Mouse (Mus musculus) spleen, postnatal 14 days (tissue): Measurements from ENCODE around the gene Slc24a3.

Source experiments
- DNase-seq, 2 experiments: peaks; one replicate each; pipeline ENCODE4 v3.0.0; 2021 to 2022; ENCODE audit warnings: low spot score in 2 of 2

The Slc24a3 gene

GRCm38 (mm10) chr2:145358236-145358942 is 190.8 kb downstream of the Slc24a3 start:
- DNase-seq, result no peak

DNA sequence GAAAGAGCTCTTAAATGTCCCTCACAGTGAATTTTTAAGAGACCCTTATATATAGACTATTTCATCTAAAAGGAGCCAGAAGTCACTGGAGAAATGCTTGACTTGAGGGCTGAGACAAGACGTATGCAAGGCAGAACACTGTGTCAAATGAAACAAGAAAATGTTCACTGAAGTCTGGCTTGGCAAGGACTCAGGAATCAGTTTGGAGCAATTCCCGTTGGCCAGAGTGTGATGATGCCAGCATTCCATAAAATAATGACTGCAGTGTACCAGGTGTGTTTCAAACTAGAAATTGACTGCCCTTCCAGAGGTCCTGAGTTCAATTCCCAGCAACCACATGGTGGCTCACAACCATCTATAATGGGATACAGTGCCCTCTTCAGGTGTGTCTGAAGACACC is 196.1 kb downstream of the Slc24a3 start:
- DNase-seq, result no peak

GRCm38 (mm10) chr2:145368701-145369100 is 201.1 kb downstream of the Slc24a3 start:
- DNase-seq, result no peak

DNA sequence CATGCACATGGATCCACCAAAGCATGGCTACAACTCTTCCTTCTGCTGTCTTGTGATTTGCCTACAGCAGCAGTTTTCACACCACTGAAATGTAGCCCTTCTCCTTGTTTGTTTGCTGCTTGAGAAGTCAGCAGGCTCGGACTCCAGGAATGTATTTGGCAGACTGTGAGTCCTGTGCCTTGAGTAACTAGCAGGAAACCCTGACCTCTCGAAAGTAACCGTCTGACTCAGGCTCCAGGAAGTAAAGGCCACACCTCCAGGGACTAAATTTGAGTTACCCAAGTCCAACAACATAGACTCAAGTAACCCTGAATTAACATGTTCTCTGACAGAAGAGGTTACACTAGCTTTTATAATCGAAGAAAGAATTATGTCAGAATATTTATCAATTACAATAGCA is 203.2 kb downstream of the Slc24a3 start:
- DNase-seq, result no peak

- no peak for DNase-seq
Measured at GRCm38 (mm10) chr2:145373803-145374202, 206.2 kb downstream of the Slc24a3 start.

DNA sequence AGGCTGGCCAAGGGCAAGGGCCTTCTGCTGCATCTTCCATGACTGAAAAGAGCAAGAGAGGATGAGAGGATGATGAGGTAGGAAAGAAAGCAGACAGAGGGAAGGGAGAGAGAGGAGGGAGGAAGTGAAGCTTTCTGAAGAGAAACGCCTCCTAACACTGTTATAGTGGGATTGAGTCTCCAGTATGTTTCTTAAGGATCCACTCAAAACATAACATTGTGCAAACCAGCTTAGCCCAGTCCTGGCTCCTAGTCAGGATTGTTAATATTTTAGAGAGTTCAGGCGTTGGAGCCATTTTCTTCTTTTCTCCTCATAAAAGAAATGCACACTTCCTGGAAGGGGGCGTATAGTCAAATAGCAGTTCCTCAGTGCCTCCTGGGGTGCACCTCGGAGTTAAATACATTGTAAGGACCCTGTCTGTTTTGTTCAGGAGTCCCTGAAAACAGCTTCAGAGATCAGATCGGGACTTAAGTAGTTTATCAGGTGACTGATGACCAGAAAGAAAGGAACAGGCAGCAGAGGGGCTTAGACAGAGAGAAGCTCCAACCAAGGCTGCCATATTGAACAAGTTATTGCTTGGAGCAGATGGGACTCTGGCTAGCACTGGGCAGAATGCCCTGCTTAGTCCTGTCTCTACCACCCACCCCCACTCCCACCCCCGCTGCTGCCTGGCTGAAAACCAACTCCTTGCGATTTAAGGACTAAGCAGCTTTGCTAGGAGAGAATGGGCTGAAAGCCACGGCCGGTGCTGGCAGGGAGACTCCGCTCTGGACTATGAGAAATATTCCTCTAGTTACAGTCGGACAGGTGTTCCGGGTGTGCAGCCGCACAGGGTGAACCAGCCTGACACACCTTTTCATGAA is 215.6 kb downstream of the Slc24a3 start:
- DNase-seq, result no peak

DNA sequence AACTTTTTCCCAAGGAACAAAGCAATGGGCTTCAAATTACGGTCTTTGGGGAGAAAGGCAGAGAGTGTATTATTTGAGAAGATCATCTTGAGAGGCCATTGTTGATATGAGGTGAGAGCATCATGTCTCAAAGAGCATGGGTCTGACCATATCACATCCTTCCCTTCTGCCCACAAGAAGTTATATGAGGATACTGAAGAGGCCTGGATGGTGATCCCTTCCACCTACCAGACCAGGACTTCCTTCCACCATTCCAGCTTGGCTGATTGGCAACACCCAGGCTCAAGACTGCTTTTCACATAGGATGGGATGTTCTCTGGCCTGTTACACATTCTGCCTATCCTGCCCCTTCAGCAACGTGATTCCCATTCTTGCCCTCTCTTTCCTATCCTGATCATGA is 216.7 kb downstream of the Slc24a3 start:
- no peak for DNase-seq

DNA sequence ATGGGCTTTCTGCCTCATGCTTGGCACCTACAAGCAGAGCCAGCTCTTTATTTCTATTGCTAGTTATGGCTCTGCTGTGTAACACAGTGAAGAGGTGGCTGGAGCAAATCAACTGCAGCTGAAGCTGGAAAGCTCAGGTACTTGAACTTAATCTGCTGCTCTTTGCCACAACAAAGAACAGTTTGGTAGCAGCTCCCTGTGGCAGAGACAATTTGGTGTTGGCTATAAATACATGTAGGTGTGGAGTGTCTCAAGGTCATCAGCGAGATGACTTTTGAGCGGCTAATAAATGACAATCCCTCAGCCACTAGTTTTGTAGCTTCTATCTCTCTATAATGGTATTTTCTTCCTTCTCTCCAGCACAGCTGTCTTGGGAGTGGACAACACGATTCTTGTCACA is 217.7 kb downstream of the Slc24a3 start:
- no peak for DNase-seq

DNA sequence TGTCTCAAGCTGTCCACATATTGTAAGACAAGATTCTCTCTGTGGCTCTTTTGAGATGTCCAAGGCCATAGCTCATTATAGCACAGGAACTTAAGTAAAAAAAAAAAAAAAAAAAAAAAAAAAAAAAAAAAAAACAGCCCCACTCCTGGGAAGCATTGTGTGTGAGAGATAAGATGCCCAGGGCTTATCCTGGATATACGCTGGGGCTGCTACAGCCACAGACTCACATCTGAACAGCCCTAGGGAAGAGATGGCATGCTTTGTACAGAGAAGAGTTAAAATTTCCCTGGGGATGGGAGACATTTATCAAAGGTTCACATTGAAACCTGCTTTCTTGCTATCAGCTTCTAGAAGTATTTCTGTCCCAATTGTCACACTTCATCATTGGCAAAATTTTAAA is 218.2 kb downstream of the Slc24a3 start:
- DNase-seq, result no peak

DNA sequence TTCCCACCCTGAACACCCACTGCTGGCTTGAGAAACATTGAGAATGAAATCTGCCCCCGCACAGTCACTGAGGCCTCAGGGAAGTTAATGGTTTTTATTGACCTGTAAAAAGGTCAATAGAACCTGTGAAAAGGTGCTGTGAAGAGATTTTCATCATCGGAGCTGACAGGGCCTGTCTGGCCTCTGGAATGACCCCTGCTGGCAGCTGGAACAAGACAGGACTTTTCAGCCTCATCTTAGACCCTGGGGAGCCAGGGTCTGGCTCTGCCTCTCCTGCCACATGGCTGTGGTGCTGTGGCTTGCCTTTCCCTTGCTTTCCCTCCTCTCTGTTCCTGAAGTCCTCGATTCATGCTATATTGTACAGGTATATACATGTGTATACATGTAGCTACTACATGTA is 228.2 kb downstream of the Slc24a3 start:
- no peak for DNase-seq

- no peak for DNase-seq
Measured at GRCm38 (mm10) chr2:145396579-145396978, 229.0 kb downstream of the Slc24a3 start.

- no peak for DNase-seq
Measured at GRCm38 (mm10) chr2:145397456-145398206, 230.1 kb downstream of the Slc24a3 start.

DNA sequence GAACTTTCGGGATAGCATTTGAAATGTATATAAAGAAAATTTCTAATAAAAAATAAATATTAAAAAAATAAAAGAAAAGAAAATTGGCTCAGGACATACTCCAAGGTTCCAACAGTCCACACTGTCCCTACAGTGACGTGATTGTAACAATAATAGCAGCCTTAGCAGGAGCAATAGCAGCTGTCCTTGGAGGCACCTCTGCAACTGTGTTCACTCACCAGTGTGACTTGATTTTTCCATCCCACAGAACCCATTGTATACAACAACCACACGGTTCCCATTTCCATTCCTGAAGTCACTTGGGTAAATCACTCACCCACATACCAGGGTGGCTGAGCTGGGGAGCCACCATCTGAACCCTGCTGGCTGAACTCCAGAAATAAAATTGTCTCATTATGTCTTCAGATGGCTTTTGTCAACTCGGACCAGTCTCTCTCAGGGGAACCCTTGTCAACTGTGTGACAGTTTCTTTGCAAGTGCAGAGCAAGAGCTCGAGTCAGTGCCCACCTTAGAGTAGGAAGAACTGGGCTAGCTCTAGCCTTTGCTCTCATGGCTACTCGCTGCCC is 233.8 kb downstream of the Slc24a3 start:
- DNase-seq, result no peak

GRCm38 (mm10) chr2:145401996-145402395 is 234.4 kb downstream of the Slc24a3 start:
- no peak for DNase-seq

- DNase-seq, result no peak
Measured at GRCm38 (mm10) chr2:145404818-145405531, 237.4 kb downstream of the Slc24a3 start.

DNA sequence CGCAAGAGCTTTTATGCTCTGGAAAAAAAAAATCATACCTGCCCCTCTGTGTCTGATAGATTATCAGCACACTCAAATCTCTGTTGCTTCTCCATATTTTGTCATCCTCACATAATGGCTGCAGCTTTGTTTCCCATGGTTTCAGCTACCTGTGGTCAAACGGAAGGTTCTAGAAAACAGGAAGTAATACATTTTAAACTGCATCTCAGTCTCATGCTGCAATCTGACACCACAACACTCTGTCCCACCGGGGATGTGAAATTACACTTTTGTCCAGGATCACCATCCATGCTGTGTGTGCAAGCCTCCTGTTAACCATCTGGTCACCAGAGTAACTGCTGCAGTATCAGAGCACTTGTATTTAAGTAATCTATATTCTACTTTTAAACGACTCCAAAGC is 238.2 kb downstream of the Slc24a3 start:
- DNase-seq, result no peak

DNA sequence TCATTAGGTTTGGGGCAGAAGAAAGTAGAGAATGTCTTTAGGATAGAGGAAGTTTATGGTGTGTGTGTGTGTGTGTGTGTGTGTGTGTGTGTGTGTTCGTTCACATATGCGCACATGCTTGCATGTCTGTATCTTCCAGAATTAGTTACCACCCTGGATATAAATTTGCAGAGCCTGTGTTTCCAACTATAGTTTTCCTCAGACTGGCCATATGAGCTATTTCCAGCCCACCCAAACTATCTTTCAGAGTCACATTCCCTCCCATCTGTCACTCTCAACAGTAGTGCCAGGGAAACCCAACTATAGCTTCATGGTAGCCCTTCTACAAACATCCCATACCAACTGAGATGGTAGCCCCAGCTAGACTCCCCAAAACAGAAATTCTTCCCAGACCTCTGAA is 250.2 kb downstream of the Slc24a3 start:
- DNase-seq, result no peak

DNA sequence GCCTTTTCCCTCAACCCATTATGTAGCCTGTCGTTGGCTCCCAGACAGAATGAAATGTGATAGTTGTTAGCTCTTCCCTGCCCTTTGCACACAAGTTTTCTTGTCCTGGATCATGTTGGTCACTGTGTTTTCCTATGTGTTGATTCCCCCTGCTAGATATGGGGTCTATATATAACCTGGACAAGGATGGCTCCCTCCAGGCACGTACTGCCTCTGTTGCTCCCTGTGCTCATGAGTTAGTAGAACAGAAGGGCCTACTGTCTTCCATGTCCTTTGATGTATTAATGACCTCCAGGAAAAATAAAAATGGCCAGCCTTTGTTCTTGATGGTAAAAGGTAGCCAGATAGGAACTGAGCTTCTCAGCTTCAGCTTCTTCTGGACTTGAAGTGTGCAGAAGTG is 251.5 kb downstream of the Slc24a3 start:
- DNase-seq, result no peak

GRCm38 (mm10) chr2:145420967-145421888 is 253.7 kb downstream of the Slc24a3 start:
- DNase-seq, result no peak

GRCm38 (mm10) chr2:145421889-145422212 is 254.3 kb downstream of the Slc24a3 start:
- no peak for DNase-seq

GRCm38 (mm10) chr2:145429982-145430381 is 262.4 kb downstream of the Slc24a3 start:
- DNase-seq, result no peak
